Mouse (Mus musculus) midbrain, postnatal 0 days (tissue): ENCODE data around the gene Rgsl1. TPM values are rescaled to one million over a fixed set of nuclear protein-coding genes. Genes with fewer than 3 reads are reported as not detected.

ENCODE experiments used
- ATAC-seq: fragments of 200-750 bp; cut with Nextera tagmentation; 2 replicates; pipeline ENCODE4 v1.8.0; 2017; ENCODE audit warnings: moderate number of reproducible peaks, mild to moderate bottlenecking, moderate TSS enrichment, moderate library complexity; ENCODE audit not compliant: low FRiP score
- DNase-seq: peaks from one replicate; pipeline ENCODE4 v3.0.0-alpha.2; 2015; ENCODE audit warnings: low spot score
- H3K27ac ChIP-seq: fragments of 300-500 bp; sonication (generic); 2 replicates; pipeline ENCODE4 v1.5.1; 2014; ENCODE audit warnings: low read depth, mild to moderate bottlenecking, low read length, mixed read lengths
- H3K27me3 ChIP-seq: fragments of 300-500 bp; sonication (generic); 2 replicates; pipeline ENCODE4 v1.6.1; 2014; ENCODE audit warnings: low read length, control low read depth, mixed read lengths; ENCODE audit not compliant: insufficient read depth
- H3K36me3 ChIP-seq: fragments of 300-500 bp; sonication (generic); 2 replicates; pipeline ENCODE4 v1.6.1; 2014; ENCODE audit warnings: low read length, control low read depth, mixed read lengths; ENCODE audit not compliant: insufficient read depth
- H3K4me1 ChIP-seq: fragments of 300-500 bp; sonication (generic); 2 replicates; pipeline ENCODE4 v1.6.1; 2014; ENCODE audit warnings: mild to moderate bottlenecking, control low read depth, antibody characterized with exemption, low read length, mixed read lengths; ENCODE audit not compliant: insufficient read depth
- H3K4me2 ChIP-seq: fragments of 300-500 bp; sonication (generic); 2 replicates; pipeline ENCODE4 v1.6.1; 2014; ENCODE audit warnings: low read depth, mild to moderate bottlenecking, low read length, mixed read lengths; ENCODE audit not compliant: poor library complexity, severe bottlenecking
- H3K4me3 ChIP-seq: fragments of 300-500 bp; sonication (generic); 2 replicates; pipeline ENCODE4 v1.5.1; 2014; ENCODE audit warnings: low read depth, mild to moderate bottlenecking, low read length, moderate library complexity
- H3K9ac ChIP-seq: fragments of 300-500 bp; sonication (generic); replicated peaks from 2 replicates; pipeline ENCODE4 v1.6.1; 2014; ENCODE audit warnings: mild to moderate bottlenecking, low read length, moderate library complexity, mixed read lengths; ENCODE audit not compliant: poor library complexity, severe bottlenecking
- H3K9me3 ChIP-seq: fragments of 300-500 bp; sonication (generic); 2 replicates; pipeline ENCODE4 v1.6.1; 2016; ENCODE audit warnings: low read length, control low read depth
- CTCF ChIP-seq: IDR thresholded peaks from 2 replicates; pipeline ENCODE4 v1.5.1; 2016; ENCODE audit warnings: antibody characterized with exemption, mild to moderate bottlenecking
- WGBS: fragments of 180-500 bp; shearing (Covaris S2); extraction: QIAGEN DNeasy Blood & Tissue Kit; methylation state at CpG from one replicate; pipeline ENCODE4 v1.1.7; 2014; 5-methylcytosine and 5-hydroxymethylcytosine counted together
- polyA plus RNA-seq: library from polyadenylated mRNA; unstranded; fragments of >200 nt; fragmentation: Nextera tagmentation; extraction: Ambion mirVana; gene quantifications from 2 replicates; pipeline ENCODE4 v1.2.1, GENCODE M21; 2015
- total RNA-seq: library from RNA; depleted of rRNA; stranded (reverse); fragments of >200 nt; gene quantifications from 2 replicates; pipeline ENCODE4 v1.2.3, GENCODE M21; 2014

Rgsl1 gene
- total and polyA plus RNA-seq, 2 experiments from 2014 or later: 0.05 to 0.12 TPM

DNA sequence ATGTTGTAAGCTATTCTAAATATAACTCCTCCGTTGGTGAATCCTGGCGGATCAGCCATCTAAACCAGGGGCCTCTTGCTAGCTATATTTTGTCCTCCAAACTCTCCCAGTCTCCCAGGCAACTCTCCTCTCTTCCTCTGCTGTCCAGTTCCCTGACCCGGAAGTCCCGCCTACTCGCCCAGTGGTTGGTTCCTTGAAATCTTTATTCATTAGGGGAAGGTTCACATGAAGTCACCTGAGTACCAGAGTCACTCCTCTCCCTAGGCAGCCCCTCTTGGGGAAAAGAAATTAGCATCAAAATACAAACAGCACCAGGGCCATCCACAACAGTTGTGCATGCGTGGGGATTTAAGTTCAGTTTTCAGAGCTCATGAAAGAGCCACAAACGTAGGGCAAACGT lies 77.6 kb downstream of the Rgsl1 start:
- DNase-seq (no peak), ATAC-seq (no peak)
- Histone ChIP-seq H3K4me3 (no peak overlapping the region), H3K27ac (no peak overlapping the region), H3K27me3 (no peaks in the 10 kb centered on the region), H3K36me3 (no peaks in the 10 kb centered on the region; the same call in 1 of the 2 replicates), H3K4me2 (no peak overlapping the region), H3K9me3 (no peaks in the 10 kb centered on the region), H3K9ac (no peak overlapping the region), H3K4me1 (no peaks in the 10 kb centered on the region)
- no peak for TF ChIP-seq CTCF
- WGBS: 47% methylated on average over 8 of the region's 8 CpGs

DNA sequence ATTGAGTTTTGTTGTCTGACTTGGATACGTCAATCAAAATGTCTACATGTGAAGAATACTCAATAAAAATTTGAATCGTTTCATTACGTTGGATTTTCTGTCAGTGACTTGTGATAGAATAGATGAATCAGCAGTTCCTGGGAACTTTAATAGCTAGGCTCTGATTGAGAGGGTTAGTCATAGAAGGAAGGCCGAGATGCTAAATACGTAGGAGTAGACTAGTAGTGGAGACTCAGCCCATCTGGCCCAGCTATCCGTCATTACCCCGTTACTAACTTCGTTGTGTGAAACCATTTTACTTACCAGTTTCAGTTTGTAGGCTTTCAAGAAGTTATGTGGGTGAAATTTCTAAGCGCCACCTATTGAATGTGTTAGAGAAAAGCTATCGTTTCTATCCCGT lies 79.8 kb downstream of the Rgsl1 start:
- Histone ChIP-seq H3K4me3 (no peak overlapping the region), H3K27me3 (no peaks in the 10 kb centered on the region), H3K27ac (no peak overlapping the region), H3K4me1 (no peaks in the 10 kb centered on the region), H3K9me3 (no peaks in the 10 kb centered on the region), H3K36me3 (no peaks in the 10 kb centered on the region; the same call in 1 of the 2 replicates), H3K4me2 (no peak overlapping the region), H3K9ac (no peak overlapping the region)
- WGBS: 89% methylated on average over 11 of the region's 11 CpGs
- no peak for TF ChIP-seq CTCF
- no peak for ATAC-seq
- DNase-seq: no peak

DNA sequence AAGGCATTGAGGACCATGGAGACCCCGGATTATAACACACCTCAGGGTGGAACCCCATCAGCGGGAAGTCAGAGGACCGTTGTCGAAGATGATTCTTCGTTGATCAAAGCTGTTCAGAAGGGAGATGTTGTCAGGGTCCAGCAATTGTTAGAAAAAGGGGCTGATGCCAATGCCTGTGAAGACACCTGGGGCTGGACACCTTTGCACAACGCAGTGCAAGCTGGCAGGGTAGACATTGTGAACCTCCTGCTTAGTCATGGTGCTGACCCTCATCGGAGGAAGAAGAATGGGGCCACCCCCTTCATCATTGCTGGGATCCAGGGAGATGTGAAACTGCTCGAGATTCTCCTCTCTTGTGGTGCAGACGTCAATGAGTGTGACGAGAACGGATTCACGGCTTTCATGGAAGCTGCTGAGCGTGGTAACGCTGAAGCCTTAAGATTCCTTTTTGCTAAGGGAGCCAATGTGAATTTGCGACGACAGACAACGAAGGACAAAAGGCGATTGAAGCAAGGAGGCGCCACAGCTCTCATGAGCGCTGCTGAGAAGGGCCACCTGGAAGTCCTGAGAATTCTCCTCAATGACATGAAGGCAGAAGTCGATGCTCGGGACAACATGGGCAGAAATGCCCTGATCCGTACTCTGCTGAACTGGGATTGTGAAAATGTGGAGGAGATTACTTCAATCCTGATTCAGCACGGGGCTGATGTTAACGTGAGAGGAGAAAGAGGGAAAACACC lies 90.0 kb downstream of the Rgsl1 start:
- Histone ChIP-seq H3K9ac (no peak overlapping the region), H3K27ac (no peak overlapping the region), H3K27me3 (no peaks in the 10 kb centered on the region), H3K4me3 (no peak overlapping the region), H3K4me1 (peaks cover 6% of the 10 kb centered on the region; the same call in 1 of the 2 replicates), H3K36me3 (no peaks in the 10 kb centered on the region), H3K4me2 (no peak overlapping the region), H3K9me3 (no peaks in the 10 kb centered on the region)
- TF ChIP-seq CTCF: no peak
- ATAC-seq (no peak), DNase-seq (no peak)
- WGBS: 77% methylated on average over 25 of the region's 25 CpGs

DNA sequence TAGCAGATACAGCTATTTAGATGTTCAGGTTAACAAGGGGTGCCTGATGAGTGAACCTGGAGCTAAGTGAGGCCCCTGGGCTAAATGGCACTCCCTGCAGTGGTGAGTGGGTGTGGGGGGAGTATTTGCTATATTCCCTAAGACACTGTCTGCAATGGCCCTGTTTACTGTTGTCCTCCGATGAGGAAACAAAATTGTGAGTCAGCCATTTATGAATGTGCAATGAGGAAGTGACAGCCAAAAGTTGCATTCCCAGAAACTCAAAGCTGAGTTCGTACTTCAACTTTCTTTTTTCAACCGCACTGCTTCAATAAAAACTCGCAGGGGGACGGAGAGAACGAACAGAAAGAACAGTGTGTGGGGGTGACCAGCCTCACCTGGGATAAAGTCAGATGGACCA lies 91.4 kb downstream of the Rgsl1 start:
- DNase-seq (no peak), ATAC-seq (no peak)
- no peak overlapping the region for H3K9ac ChIP-seq
- H3K4me1 ChIP-seq: peaks cover 11% of the 10 kb centered on the region; the same call in 1 of the 2 replicates
- no peaks in the 10 kb centered on the region for H3K36me3 ChIP-seq
- peak overlapping the region; percentile 45 for H3K4me2 ChIP-seq
- no peak for TF ChIP-seq CTCF
- WGBS: 92% methylated on average over 6 of the region's 6 CpGs
- no peaks in the 10 kb centered on the region for H3K9me3 ChIP-seq
- H3K27ac ChIP-seq: 0 out of 2 replicates have a peak overlapping the region, but pooled peaks have one; percentile 67
- no peaks in the 10 kb centered on the region for H3K27me3 ChIP-seq
- no peak overlapping the region for H3K4me3 ChIP-seq

DNA sequence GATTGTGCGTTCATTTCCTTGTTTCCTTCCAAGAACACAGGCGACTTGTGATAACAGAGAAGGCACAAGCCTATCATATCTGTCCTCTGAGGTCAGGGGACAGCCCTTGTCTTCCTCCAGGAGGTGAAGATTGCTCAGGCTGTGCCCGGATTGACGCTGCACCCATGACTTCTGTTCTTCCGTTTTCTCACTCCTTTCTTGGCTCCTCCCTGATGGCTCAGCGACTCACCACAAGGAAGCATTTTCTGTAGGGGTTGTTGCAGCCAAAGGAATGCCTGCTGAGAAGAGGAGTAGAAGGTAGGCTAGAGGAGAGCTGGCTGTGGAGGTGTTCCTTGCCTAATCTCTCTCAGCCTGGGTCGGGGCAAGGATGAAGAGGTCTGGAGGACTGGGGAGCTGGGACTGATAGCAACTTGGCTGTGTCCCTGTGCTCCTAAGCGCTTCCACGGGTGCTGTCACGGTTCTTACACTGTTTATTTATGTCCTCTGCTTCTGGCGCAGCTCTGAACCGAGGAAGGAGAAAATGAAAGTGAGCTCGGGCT lies 92.1 kb downstream of the Rgsl1 start:
- Histone ChIP-seq H3K4me3 (peak overlapping the region; percentile 8; the same call in 1 of the 2 replicates), H3K27ac (peak overlapping the region; percentile 67), H3K36me3 (no peaks in the 10 kb centered on the region), H3K9me3 (no peaks in the 10 kb centered on the region), H3K4me2 (peak overlapping the region; percentile 45), H3K9ac (0 out of 2 replicates have a peak overlapping the region, but pooled peaks have one; percentile 33), H3K27me3 (no peaks in the 10 kb centered on the region), H3K4me1 (peaks cover 11% of the 10 kb centered on the region; the same call in 1 of the 2 replicates)
- ATAC-seq: no peak
- no peak for TF ChIP-seq CTCF
- no peak for DNase-seq
- WGBS: 44% methylated on average over 13 of the region's 13 CpGs

DNA sequence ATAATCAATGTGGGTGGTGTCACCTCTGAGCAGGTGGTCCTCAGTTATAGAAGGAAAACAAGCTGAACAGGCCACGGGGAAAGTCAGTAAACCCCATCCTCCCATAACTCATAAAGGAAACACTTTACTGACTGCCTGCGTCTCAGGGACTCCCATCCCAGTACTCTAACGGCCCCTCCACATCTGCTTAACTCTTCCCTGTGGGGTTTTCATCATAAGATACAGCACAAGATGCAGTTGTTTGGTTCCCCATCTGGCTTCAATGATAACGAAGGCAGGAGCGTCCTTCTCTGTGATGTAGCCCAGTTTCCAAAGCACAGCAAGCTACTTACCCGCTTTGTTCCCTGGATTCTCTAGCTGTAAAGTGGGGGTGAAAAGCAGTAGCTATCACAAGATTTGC lies 93.9 kb downstream of the Rgsl1 start:
- no peak for DNase-seq
- H3K9ac ChIP-seq: peak overlapping the region; percentile 73
- H3K9me3 ChIP-seq: no peaks in the 10 kb centered on the region
- H3K4me3 ChIP-seq: peak overlapping the region; percentile 35
- no peaks in the 10 kb centered on the region for H3K27me3 ChIP-seq
- H3K36me3 ChIP-seq: no peaks in the 10 kb centered on the region
- ATAC-seq: no peak
- 17% methylated on average over 6 of the region's 6 CpGs for WGBS
- H3K27ac ChIP-seq: peak overlapping the region; percentile 79; the same call in 1 of the 2 replicates
- peak overlapping the region; percentile 71 for H3K4me2 ChIP-seq
- TF ChIP-seq CTCF: no peak
- peaks cover 11% of the 10 kb centered on the region; the same call in 1 of the 2 replicates for H3K4me1 ChIP-seq
